Comparison of ENCODE assay signal across 9 mouse cellular contexts in the genomic region with DNA sequence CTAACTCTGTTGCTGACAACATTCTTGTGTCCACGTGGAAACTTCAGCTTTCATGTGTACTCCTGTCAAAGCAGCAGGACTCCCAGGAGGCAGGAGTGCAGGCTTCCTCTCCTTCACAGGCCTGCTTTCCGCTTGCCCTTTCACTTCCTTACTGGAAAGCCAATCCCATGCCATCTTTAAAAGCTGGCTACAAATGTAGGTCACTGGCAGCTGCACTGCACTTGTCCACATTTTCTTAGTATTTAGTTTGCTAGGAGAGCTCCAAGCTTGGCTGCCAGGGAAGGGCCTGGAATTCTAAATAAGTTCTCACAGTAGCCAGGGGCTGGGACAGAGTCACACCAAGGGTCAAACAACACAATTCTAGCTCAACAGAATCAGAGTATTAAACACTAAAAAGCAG. TPM values are rescaled to one million over a fixed set of nuclear protein-coding genes. Genes with fewer than 3 reads are reported as not detected.
DNase-seq lines count a peak whose midpoint lies in the region; ATAC-seq and TF ChIP-seq lines count a peak whose summit lies in the region.
"Had no signal": no experiment of that assay in that cellular context is flagged by ENCODE, and none has a peak within 500 bp of the region (broad histone marks: within the 10 kb centered on the region; RNA-seq: fewer than 3 reads in every experiment).

No protein-coding gene starts in this region.

- H3K4me1 ChIP-seq in neural tube, embryonic 15.5 days = no peaks in the 10 kb centered on the region
- H3K4me1 ChIP-seq: liver, embryonic 13.5 days had no signal

- H3K27me3 ChIP-seq in neural tube, embryonic 15.5 days (replicated peaks) = no peaks in the 10 kb centered on the region
- H3K27me3 ChIP-seq: liver, embryonic 13.5 days had no signal

- H3K9me3 ChIP-seq in neural tube, embryonic 15.5 days (replicated peaks) = no peaks in the 10 kb centered on the region
- H3K9me3 ChIP-seq: liver, embryonic 13.5 days had no signal

- ATAC-seq in neural tube, embryonic 15.5 days (ENCODE audit: low FRiP score) = peak; percentile 66

- H3K36me3 ChIP-seq in neural tube, embryonic 15.5 days = no peaks in the 10 kb centered on the region
- H3K36me3 ChIP-seq: liver, embryonic 13.5 days had no signal

- WGBS in neural tube, embryonic 15.5 days = 45% methylated on average over 2 of the region's 2 CpGs

- 0 out of 2 replicates have a peak overlapping the region, but pooled peaks have one; percentile 33 for H3K27ac ChIP-seq in neural tube, embryonic 15.5 days (replicated peaks)
- peak overlapping the region; percentile 36; the same call in 1 of the 2 replicates for H3K27ac ChIP-seq in layer of hippocampus, adult 2 months
- H3K27ac ChIP-seq: liver, embryonic 13.5 days had no signal

- no peak overlapping the region for H3K4me2 ChIP-seq in neural tube, embryonic 15.5 days
- H3K4me2 ChIP-seq: liver, embryonic 13.5 days had no signal

- peak; percentile 13 for DNase-seq in adrenal gland, adult 8-10 months
- no peak for DNase-seq in adrenal gland, adult 18-20 months (ENCODE audit: low spot score in 2 of 2)
- DNase-seq in neural tube, embryonic 10.5 days (ENCODE audit: extremely low spot score, low spot score) = no peak
- peak; percentile 24 to 63 for DNase-seq in layer of hippocampus, adult 2 months (ENCODE audit: low spot score in 2 of 2)
- peak; percentile 54 for DNase-seq in skeletal muscle tissue, adult 2 months (ENCODE audit: low read depth, low spot score)
- no peak for DNase-seq in natural killer cell, adult 2 months (ENCODE audit: low spot score in 2 of 2)
- no peak for DNase-seq in B cell, adult 2 months
- DNase-seq: liver, embryonic 13.5 days had no signal

- no peak overlapping the region for H3K9ac ChIP-seq in neural tube, embryonic 15.5 days (replicated peaks)
- H3K9ac ChIP-seq: liver, embryonic 13.5 days had no signal

- TF ChIP-seq CTCF in layer of hippocampus, adult 2 months (conservative IDR thresholded peaks at IDR 0.05) = no peak

- no peak overlapping the region for H3K4me3 ChIP-seq in neural tube, embryonic 15.5 days (replicated peaks)
- no peak overlapping the region for H3K4me3 ChIP-seq in layer of hippocampus, adult 2 months
- H3K4me3 ChIP-seq: liver, embryonic 13.5 days had no signal

RNA-seq across cellular contexts. Expression of gene Elp4, which starts 49.6 kb away (rescaled TPM):
- total RNA-seq in adrenal gland, adult 8-10 months (2022) = 10 to 100 TPM; 13.5 to 23.1 (median 16.5) TPM
- total RNA-seq in adrenal gland, adult 18-20 months (2021) = 10 to 100 TPM; 11.3 to 12.9 TPM
- polyA plus RNA-seq in neural tube, embryonic 15.5 days (2015; fragmentation: Nextera tagmentation; extraction: Ambion mirVana) = 38.1 and 40.0 TPM in 2 replicates
- 10 to 100 TPM; 16.5 to 18.9 TPM for total RNA-seq in layer of hippocampus, adult 2 months (2021)

RNA-seq across cellular contexts. Expression of gene Immp1l, which starts 49.7 kb away (rescaled TPM):
- total RNA-seq in adrenal gland, adult 8-10 months (2022) = 10 to 100 TPM; 33.4 to 50.7 (median 36.8) TPM
- total RNA-seq in adrenal gland, adult 18-20 months (2021) = 10 to 100 TPM; 44.3 to 56.3 TPM
- 109 and 112 TPM in 2 replicates for polyA plus RNA-seq in neural tube, embryonic 15.5 days (2015; fragmentation: Nextera tagmentation; extraction: Ambion mirVana)
- 10 to 100 TPM; 26.4 to 28.9 TPM for total RNA-seq in layer of hippocampus, adult 2 months (2021)

Comparison
In these comparisons a context has a peak if more than half of its experiments do, and no peak if none do; other contexts are left out.
1. DNase-seq: peak in adrenal gland, adult 8-10 months (single experiment), layer of hippocampus, adult 2 months (2 of 2) and skeletal muscle tissue, adult 2 months (single experiment); none in adrenal gland, adult 18-20 months (0 of 2), neural tube, embryonic 10.5 days (single experiment), natural killer cell, adult 2 months (0 of 2) and B cell, adult 2 months (0 of 2).